Mouse (Mus musculus) lung, embryonic 16.5 days (tissue): ENCODE results near the gene Wnk4. TPM values are rescaled to one million over a fixed set of nuclear protein-coding genes. Genes with fewer than 3 reads are reported as not detected.
"Not testable (repeated sequence)": the region's sequence is repeated elsewhere in the genome, so short reads cannot be mapped to it uniquely, and the experiment has no call there.

Source experiments
- ATAC-seq: fragments of 200-750 bp; cut with Nextera tagmentation; 2 replicates; pipeline ENCODE4 v1.8.0; 2017; ENCODE audit warnings: low read depth, mild to moderate bottlenecking, moderate library complexity
- H3K27ac ChIP-seq: fragments of 300-500 bp; sonication (generic); 2 replicates; pipeline ENCODE4 v1.5.1; 2014; ENCODE audit warnings: mild to moderate bottlenecking, control low read depth, low read length
- H3K27me3 ChIP-seq: fragments of 300-500 bp; sonication (generic); 2 replicates; pipeline ENCODE4 v1.6.1; 2014; ENCODE audit warnings: low read depth, low read length, mixed read lengths; ENCODE audit not compliant: control insufficient read depth, insufficient read depth
- H3K36me3 ChIP-seq: fragments of 300-500 bp; sonication (generic); 2 replicates; pipeline ENCODE4 v1.6.1; 2014; ENCODE audit warnings: low read length; ENCODE audit not compliant: control insufficient read depth, insufficient read depth
- H3K4me1 ChIP-seq: fragments of 300-500 bp; sonication (generic); replicated peaks from 2 replicates; pipeline ENCODE4 v1.6.1; 2014; ENCODE audit warnings: low read length, mixed read lengths; ENCODE audit not compliant: control insufficient read depth, insufficient read depth
- H3K4me2 ChIP-seq: fragments of 300-500 bp; sonication (generic); 2 replicates; pipeline ENCODE4 v1.6.1; 2014; ENCODE audit warnings: low read depth, low read length, control low read depth
- H3K4me3 ChIP-seq: fragments of 300-500 bp; sonication (generic); 2 replicates; pipeline ENCODE4 v1.5.1; 2014; ENCODE audit warnings: mild to moderate bottlenecking, low read length, control low read depth
- H3K9ac ChIP-seq: fragments of 300-500 bp; sonication (generic); 2 replicates; pipeline ENCODE4 v1.6.1; 2014; ENCODE audit warnings: low read length, control low read depth
- H3K9me3 ChIP-seq: fragments of 300-500 bp; sonication (generic); 2 replicates; pipeline ENCODE4 v1.6.1; 2016; ENCODE audit warnings: low read length; ENCODE audit not compliant: control insufficient read depth
- WGBS: fragments of 180-500 bp; shearing (Covaris S2); extraction: QIAGEN DNeasy Blood & Tissue Kit; methylation state at CpG from one replicate; pipeline ENCODE4 v1.1.7; 2014; 5-methylcytosine and 5-hydroxymethylcytosine counted together
- polyA plus RNA-seq: library from polyadenylated mRNA; unstranded; fragments of >200 nt; fragmentation: Nextera tagmentation; extraction: Ambion mirVana; gene quantifications from 2 replicates; pipeline ENCODE4 v1.2.1, GENCODE M21; 2015

Gene Wnk4
- polyA plus RNA-seq, 1 experiment from 2014 or later = 5.8 TPM

DNA sequence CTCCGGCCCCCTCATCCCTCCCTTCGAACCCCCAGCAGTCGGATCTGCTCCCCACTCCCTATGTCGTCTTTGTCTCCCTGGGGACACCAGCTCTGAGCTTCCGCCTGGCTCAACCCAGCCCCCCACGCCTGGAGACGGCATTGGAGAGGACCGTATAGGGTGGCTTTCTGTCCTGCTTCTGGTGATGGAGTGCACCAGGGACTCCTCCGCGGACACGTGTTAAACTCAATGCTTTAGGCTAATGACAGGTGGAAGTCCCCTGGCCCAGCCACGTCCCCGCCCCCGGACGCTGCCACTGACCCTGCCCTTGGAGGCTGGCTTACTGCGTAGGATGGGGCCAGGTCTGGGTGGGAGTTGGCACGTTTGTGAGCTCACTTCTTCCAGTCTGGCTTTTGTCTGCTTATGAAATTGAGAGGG lies 56.1 kb downstream of the Wnk4 start:
- H3K27ac ChIP-seq = peak overlapping the region; percentile 26
- H3K4me2 ChIP-seq = peak overlapping the region; percentile 82
- WGBS = 0% methylated on average over 17 of the region's 17 CpGs
- peak overlapping the region; percentile 86 for H3K9ac ChIP-seq
- ATAC-seq = peak; percentile 56
- peaks cover 28% of the 10 kb centered on the region for H3K36me3 ChIP-seq
- no peaks in the 10 kb centered on the region for H3K9me3 ChIP-seq
- H3K4me1 ChIP-seq = peaks cover 11% of the 10 kb centered on the region
- peak overlapping the region; percentile 72 for H3K4me3 ChIP-seq
- no peaks in the 10 kb centered on the region for H3K27me3 ChIP-seq

DNA sequence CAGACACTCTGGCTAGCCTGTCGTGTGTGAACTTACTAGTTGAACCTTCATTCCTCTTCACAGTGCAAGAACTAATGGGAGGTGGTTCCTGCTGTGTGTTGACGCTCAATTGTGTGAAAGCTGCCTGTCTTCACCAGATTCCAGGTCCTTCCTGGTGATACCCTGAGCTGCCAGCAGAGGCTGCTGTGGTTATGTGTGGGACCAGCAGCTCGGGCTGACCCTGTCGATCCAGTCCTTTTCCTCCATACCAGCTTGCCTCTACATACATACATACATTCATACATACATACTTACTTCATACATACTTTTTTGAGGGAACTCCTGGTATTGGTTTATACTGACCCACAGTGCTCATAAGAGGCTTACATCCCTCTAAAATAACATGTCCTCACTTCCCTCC lies 63.2 kb downstream of the Wnk4 start:
- 8% methylated on average over 4 of the region's 4 CpGs for WGBS
- ATAC-seq = peak; percentile 69
- Histone ChIP-seq H3K9ac (no peak overlapping the region), H3K4me2 (no peak overlapping the region), H3K27ac (no peak overlapping the region), H3K36me3 (peaks cover 58% of the 10 kb centered on the region), H3K4me1 (no peaks in the 10 kb centered on the region), H3K4me3 (no peak overlapping the region), H3K27me3 (no peaks in the 10 kb centered on the region), H3K9me3 (no peaks in the 10 kb centered on the region)

DNA sequence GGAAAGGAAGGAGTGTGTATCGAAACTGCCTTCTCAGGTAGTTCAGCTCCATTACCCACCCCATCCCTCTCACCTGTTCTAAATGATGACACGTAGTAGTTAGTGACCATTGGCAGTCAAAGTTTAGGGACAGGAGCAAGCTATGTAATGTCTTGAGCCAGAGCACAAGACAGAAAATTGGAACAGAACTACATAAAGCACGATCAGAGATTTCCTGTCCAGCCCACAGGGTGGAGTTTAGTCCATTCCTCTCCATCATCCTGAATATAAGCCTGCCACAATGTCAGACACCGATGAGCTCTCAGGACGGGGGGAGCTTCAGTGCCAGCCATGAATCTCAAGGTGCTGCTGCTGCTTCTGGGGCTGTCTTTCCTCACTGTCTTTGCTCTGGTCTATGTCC lies 64.4 kb downstream of the Wnk4 start, which contains the start of gene Aoc2:
Aoc2 (plus strand) TSS at position 301 of the 400 bp plus-strand sequence.
- H3K27ac ChIP-seq = no peak within 1 kb of the TSS
- no peak for ATAC-seq
- 79% methylated on average over 5 of the region's 5 CpGs for WGBS
- no peaks in the 10 kb centered on the region for H3K4me1 ChIP-seq
- no peak within 1 kb of the TSS for H3K4me2 ChIP-seq
- no peak within 1 kb of the TSS for H3K9ac ChIP-seq
- peaks cover 46% of the 10 kb centered on the region for H3K36me3 ChIP-seq
- H3K4me3 ChIP-seq = no peak within 1 kb of the TSS
- no peaks in the 10 kb centered on the region for H3K27me3 ChIP-seq
- H3K9me3 ChIP-seq = no peaks in the 10 kb centered on the region

DNA sequence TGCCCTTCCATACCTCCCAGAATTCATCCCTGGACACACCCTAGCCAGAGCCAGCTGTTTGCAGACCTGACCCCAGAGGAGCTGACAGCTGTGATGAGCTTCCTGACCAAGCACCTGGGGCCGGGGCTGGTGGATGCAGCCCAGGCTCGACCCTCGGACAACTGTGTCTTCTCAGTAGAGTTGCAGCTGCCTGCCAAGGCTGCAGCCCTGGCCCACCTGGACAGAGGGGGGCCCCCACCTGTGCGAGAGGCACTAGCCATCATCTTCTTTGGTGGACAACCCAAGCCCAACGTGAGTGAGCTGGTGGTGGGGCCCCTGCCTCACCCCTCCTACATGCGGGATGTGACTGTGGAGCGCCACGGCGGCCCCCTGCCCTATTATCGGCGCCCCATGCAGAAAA lies 64.8 kb downstream of the Wnk4 start:
- H3K9me3 ChIP-seq, H3K9ac ChIP-seq, H3K4me3 ChIP-seq, H3K27ac ChIP-seq, H3K4me2 ChIP-seq, H3K27me3 ChIP-seq, H3K4me1 ChIP-seq: not testable (repeated sequence)
- 0 out of 2 replicates have a peak, but pooled peaks have one; percentile 4 for ATAC-seq
- 91% methylated on average over 11 of the region's 11 CpGs for WGBS
- peaks cover 42% of the 10 kb centered on the region for H3K36me3 ChIP-seq

DNA sequence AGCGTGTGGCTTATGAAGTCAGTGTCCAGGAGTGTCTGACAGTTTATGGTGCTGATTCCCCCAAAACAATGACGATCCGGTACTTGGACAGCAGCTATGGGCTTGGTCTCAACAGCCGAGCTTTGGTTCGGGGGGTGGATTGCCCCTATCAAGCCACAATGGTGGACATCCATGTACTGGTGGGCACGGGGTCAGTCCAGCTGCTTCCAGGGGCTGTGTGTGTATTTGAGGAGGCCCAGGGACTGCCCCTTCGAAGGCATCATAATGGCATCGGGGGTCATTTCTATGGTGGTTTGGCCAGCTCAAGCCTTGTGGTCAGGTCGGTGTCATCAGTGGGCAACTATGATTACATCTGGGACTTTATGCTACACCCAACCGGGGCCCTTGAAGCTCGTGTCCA lies 65.8 kb downstream of the Wnk4 start:
- Histone ChIP-seq H3K9ac (no peak overlapping the region), H3K4me1 (no peaks in the 10 kb centered on the region), H3K4me2 (no peak overlapping the region), H3K4me3 (no peak overlapping the region), H3K27ac (no peak overlapping the region), H3K27me3 (no peaks in the 10 kb centered on the region), H3K36me3 (peaks cover 34% of the 10 kb centered on the region), H3K9me3 (no peaks in the 10 kb centered on the region)
- ATAC-seq = no peak
- 82% methylated on average over 11 of the region's 11 CpGs for WGBS

Other genes starting within 250 kb of the Wnk4 start
- 20.6 and 23.1 TPM in 2 replicates for gene Naglu, start 190.6 kb upstream of the Wnk4 start, polyA plus RNA-seq
- gene Hsd17b1, start 182.2 kb upstream of the Wnk4 start, polyA plus RNA-seq = 0.15 and 0.19 TPM in 2 replicates
- gene Coasy, start 178.0 kb upstream of the Wnk4 start, polyA plus RNA-seq = 39.7 and 45.1 TPM in 2 replicates
- gene Mlx, start 173.3 kb upstream of the Wnk4 start, polyA plus RNA-seq = 41.3 and 60.3 TPM in 2 replicates
- gene Psmc3ip, start 165.1 kb upstream of the Wnk4 start, polyA plus RNA-seq = 29.3 and 32.3 TPM in 2 replicates
- gene Retreg3, start 140.7 kb upstream of the Wnk4 start, polyA plus RNA-seq = 18.4 and 19.6 TPM in 2 replicates
- gene Tubg1, start 140.6 kb upstream of the Wnk4 start, polyA plus RNA-seq = 70.6 and 82.1 TPM in 2 replicates
- 3.1 TPM in 2 replicates for gene Tubg2, start 104.7 kb upstream of the Wnk4 start, polyA plus RNA-seq
- gene Cntnap1, start 90.0 kb upstream of the Wnk4 start, polyA plus RNA-seq = 1.1 and 1.2 TPM in 2 replicates
- gene Plekhh3, start 89.2 kb upstream of the Wnk4 start, polyA plus RNA-seq = 17.0 and 17.1 TPM in 2 replicates
- gene Ccr10, start 85.1 kb upstream of the Wnk4 start, polyA plus RNA-seq = 0.23 and 0.35 TPM in 2 replicates
- 19.4 and 20.8 TPM in 2 replicates for gene Ezh1, start 34.1 kb upstream of the Wnk4 start, polyA plus RNA-seq
- 312 and 337 TPM in 2 replicates for gene Ramp2, start 14.5 kb upstream of the Wnk4 start, polyA plus RNA-seq
- 132 and 135 TPM in 2 replicates for gene Vps25, start 6.9 kb upstream of the Wnk4 start, polyA plus RNA-seq
- 1.9 and 3.2 TPM in 2 replicates for gene Cntd1, start 18.4 kb downstream of the Wnk4 start, polyA plus RNA-seq
- 184 and 187 TPM in 2 replicates for gene Coa3, start 18.5 kb downstream of the Wnk4 start, polyA plus RNA-seq
- 136 and 151 TPM in 2 replicates for gene Becn1, start 41.7 kb downstream of the Wnk4 start, polyA plus RNA-seq
- gene Psme3, start 55.6 kb downstream of the Wnk4 start, polyA plus RNA-seq = 94.0 and 101 TPM in 2 replicates
- 0.92 and 1.2 TPM in 2 replicates for gene Aoc2, start 64.5 kb downstream of the Wnk4 start, polyA plus RNA-seq
- gene Aoc3, start 70.0 kb downstream of the Wnk4 start, polyA plus RNA-seq = 1.9 and 2.2 TPM in 2 replicates
- not detected in 2 replicates for gene G6pc, start 107.0 kb downstream of the Wnk4 start, polyA plus RNA-seq
- gene Aarsd1, start 157.0 kb downstream of the Wnk4 start, polyA plus RNA-seq = 63.9 and 67.2 TPM in 2 replicates
- gene Gm27029, start 164.2 kb downstream of the Wnk4 start, polyA plus RNA-seq = 7.5 and 10.1 TPM in 2 replicates
- gene Rundc1, start 164.5 kb downstream of the Wnk4 start, polyA plus RNA-seq = 19.9 and 21.0 TPM in 2 replicates
- 12.5 and 13.9 TPM in 2 replicates for gene Ptges3l, start 164.8 kb downstream of the Wnk4 start, polyA plus RNA-seq
- gene Rpl27, start 181.7 kb downstream of the Wnk4 start, polyA plus RNA-seq = 273 and 291 TPM in 2 replicates
- gene Ifi35, start 187.8 kb downstream of the Wnk4 start, polyA plus RNA-seq = 27.3 and 29.1 TPM in 2 replicates
- gene Rnd2, start 204.4 kb downstream of the Wnk4 start, polyA plus RNA-seq = 6.7 and 7.6 TPM in 2 replicates
- 50.2 and 52.0 TPM in 2 replicates for gene Vat1, start 205.7 kb downstream of the Wnk4 start, polyA plus RNA-seq